Mouse (Mus musculus): ENCODE data around the gene Adarb1. TPM values are rescaled to one million over a fixed set of nuclear protein-coding genes. Genes with fewer than 3 reads are reported as not detected.

The Adarb1 gene
- polyA plus RNA-seq, 1 experiment, result 154 TPM

GRCm38 (mm10) chr10:77339871-77340341, 78.2 kb downstream of the Adarb1 start:
- Histone ChIP-seq H3K4me1 (ENCODE audit: control insufficient read depth, insufficient read depth, low read length) (peaks cover 43% of the 10 kb centered on the region), H3K27ac (ENCODE audit: insufficient read depth, low read length) (no peak overlapping the region), H3K27me3 (ENCODE audit: control insufficient read depth, insufficient read depth, low read length) (no peaks in the 10 kb centered on the region), H3K4me3 (replicated peaks; ENCODE audit: insufficient read depth, low read depth, low read length) (peak overlapping the region; percentile 35)
- peak in 1 of 2 experiments; percentile 39 for DNase-seq
- WGBS, result 23% methylated on average over 18 of the region's 18 CpGs
- TF ChIP-seq POLR2A (IDR thresholded peaks at IDR 0.05; ENCODE audit: borderline replicate concordance, insufficient read depth, low read length), result no peak
- peak; percentile 45; the same call in 1 of the 2 replicates for TF ChIP-seq CTCF (IDR thresholded peaks at IDR 0.05; ENCODE audit: borderline replicate concordance, insufficient read depth, low read depth, low read length)

- no peak overlapping the region for H3K27ac ChIP-seq (ENCODE audit: insufficient read depth, low read length)
- no peak for TF ChIP-seq CTCF (IDR thresholded peaks at IDR 0.05; ENCODE audit: borderline replicate concordance, insufficient read depth, low read depth, low read length)
- 57% methylated on average over 9 of the region's 9 CpGs for WGBS
Observed at GRCm38 (mm10) chr10:77333518-77333917, 84.6 kb downstream of the Adarb1 start.

GRCm38 (mm10) chr10:77329446-77330094, 88.5 kb downstream of the Adarb1 start:
- TF ChIP-seq CTCF (IDR thresholded peaks at IDR 0.05; ENCODE audit: borderline replicate concordance, insufficient read depth, low read depth, low read length), result no peak
- TF ChIP-seq POLR2A (IDR thresholded peaks at IDR 0.05; ENCODE audit: borderline replicate concordance, insufficient read depth, low read length), result no peak
- H3K27ac ChIP-seq (ENCODE audit: insufficient read depth, low read length), result no peak overlapping the region
- WGBS, result 79% methylated on average over 11 of the region's 11 CpGs
- no peak overlapping the region for H3K4me3 ChIP-seq (replicated peaks; ENCODE audit: insufficient read depth, low read depth, low read length)
- H3K4me1 ChIP-seq (ENCODE audit: control insufficient read depth, insufficient read depth, low read length), result peaks cover 32% of the 10 kb centered on the region
- DNase-seq, result peak in 1 of 2 experiments; percentile 10
- no peaks in the 10 kb centered on the region for H3K27me3 ChIP-seq (ENCODE audit: control insufficient read depth, insufficient read depth, low read length)

More at GRCm38 (mm10) chr10:77333518-77333917, 84.6 kb downstream of the Adarb1 start:
- H3K27me3 ChIP-seq (ENCODE audit: control insufficient read depth, insufficient read depth, low read length), result no peaks in the 10 kb centered on the region
- DNase-seq, result peak in 1 of 2 experiments; percentile 18
- peaks cover 48% of the 10 kb centered on the region for H3K4me1 ChIP-seq (ENCODE audit: control insufficient read depth, insufficient read depth, low read length)
- no peak overlapping the region for H3K4me3 ChIP-seq (replicated peaks; ENCODE audit: insufficient read depth, low read depth, low read length)

- Histone ChIP-seq H3K27me3 (ENCODE audit: control insufficient read depth, insufficient read depth, low read length) (no peaks in the 10 kb centered on the region), H3K4me3 (replicated peaks; ENCODE audit: insufficient read depth, low read depth, low read length) (no peak overlapping the region), H3K4me1 (ENCODE audit: control insufficient read depth, insufficient read depth, low read length) (peaks cover 20% of the 10 kb centered on the region), H3K27ac (ENCODE audit: insufficient read depth, low read length) (no peak overlapping the region)
- peak; percentile 39 to 50 for DNase-seq
- no peak for TF ChIP-seq POLR2A (IDR thresholded peaks at IDR 0.05; ENCODE audit: borderline replicate concordance, insufficient read depth, low read length)
- TF ChIP-seq CTCF (IDR thresholded peaks at IDR 0.05; ENCODE audit: borderline replicate concordance, insufficient read depth, low read depth, low read length), result no peak
- WGBS, result 23% methylated on average over 6 of the region's 6 CpGs
Observed at GRCm38 (mm10) chr10:77324716-77325115, 93.4 kb downstream of the Adarb1 start.

GRCm38 (mm10) chr10:77321611-77322010, 96.5 kb downstream of the Adarb1 start:
- WGBS, result 15% methylated on average over 8 of the region's 8 CpGs
- H3K4me3 ChIP-seq (replicated peaks; ENCODE audit: insufficient read depth, low read depth, low read length), result no peak overlapping the region
- DNase-seq, result no peak
- H3K27ac ChIP-seq (ENCODE audit: insufficient read depth, low read length), result no peak overlapping the region
- peaks cover 19% of the 10 kb centered on the region for H3K4me1 ChIP-seq (ENCODE audit: control insufficient read depth, insufficient read depth, low read length)
- H3K27me3 ChIP-seq (ENCODE audit: control insufficient read depth, insufficient read depth, low read length), result no peaks in the 10 kb centered on the region
- TF ChIP-seq POLR2A (IDR thresholded peaks at IDR 0.05; ENCODE audit: borderline replicate concordance, insufficient read depth, low read length), result no peak
- no peak for TF ChIP-seq CTCF (IDR thresholded peaks at IDR 0.05; ENCODE audit: borderline replicate concordance, insufficient read depth, low read depth, low read length)

GRCm38 (mm10) chr10:77321001-77321400, 97.1 kb downstream of the Adarb1 start:
- 45% methylated on average over 1 of the region's 1 CpGs for WGBS
- no peak overlapping the region for H3K4me3 ChIP-seq (replicated peaks; ENCODE audit: insufficient read depth, low read depth, low read length)
- no peaks in the 10 kb centered on the region for H3K27me3 ChIP-seq (ENCODE audit: control insufficient read depth, insufficient read depth, low read length)
- no peak overlapping the region for H3K27ac ChIP-seq (ENCODE audit: insufficient read depth, low read length)
- no peak for DNase-seq
- TF ChIP-seq POLR2A (IDR thresholded peaks at IDR 0.05; ENCODE audit: borderline replicate concordance, insufficient read depth, low read length) (no peak), CTCF (IDR thresholded peaks at IDR 0.05; ENCODE audit: borderline replicate concordance, insufficient read depth, low read depth, low read length) (no peak)
- peaks cover 19% of the 10 kb centered on the region for H3K4me1 ChIP-seq (ENCODE audit: control insufficient read depth, insufficient read depth, low read length)

GRCm38 (mm10) chr10:77315682-77316081, 102.4 kb downstream of the Adarb1 start:
- Histone ChIP-seq H3K4me3 (replicated peaks; ENCODE audit: insufficient read depth, low read depth, low read length) (no peak overlapping the region), H3K27me3 (ENCODE audit: control insufficient read depth, insufficient read depth, low read length) (no peaks in the 10 kb centered on the region), H3K4me1 (ENCODE audit: control insufficient read depth, insufficient read depth, low read length) (no peaks in the 10 kb centered on the region), H3K27ac (ENCODE audit: insufficient read depth, low read length) (no peak overlapping the region)
- no peak for TF ChIP-seq CTCF (IDR thresholded peaks at IDR 0.05; ENCODE audit: borderline replicate concordance, insufficient read depth, low read depth, low read length)
- no peak for TF ChIP-seq POLR2A (IDR thresholded peaks at IDR 0.05; ENCODE audit: borderline replicate concordance, insufficient read depth, low read length)
- no peak for DNase-seq
- WGBS, result 64% methylated on average over 2 of the region's 2 CpGs

- no peak for TF ChIP-seq CTCF (IDR thresholded peaks at IDR 0.05; ENCODE audit: borderline replicate concordance, insufficient read depth, low read depth, low read length)
- TF ChIP-seq POLR2A (IDR thresholded peaks at IDR 0.05; ENCODE audit: borderline replicate concordance, insufficient read depth, low read length), result no peak
- no peaks in the 10 kb centered on the region for H3K27me3 ChIP-seq (ENCODE audit: control insufficient read depth, insufficient read depth, low read length)
- H3K4me1 ChIP-seq (ENCODE audit: control insufficient read depth, insufficient read depth, low read length), result no peaks in the 10 kb centered on the region
- no peak for DNase-seq
- H3K4me3 ChIP-seq (replicated peaks; ENCODE audit: insufficient read depth, low read depth, low read length), result no peak overlapping the region
- WGBS, result 93% methylated on average over 9 of the region's 9 CpGs
- H3K27ac ChIP-seq (ENCODE audit: insufficient read depth, low read length), result no peak overlapping the region
Observed at GRCm38 (mm10) chr10:77314711-77315266, 103.3 kb downstream of the Adarb1 start.
